ENCODE assay signal across 11 mouse cellular contexts in the genomic region with DNA sequence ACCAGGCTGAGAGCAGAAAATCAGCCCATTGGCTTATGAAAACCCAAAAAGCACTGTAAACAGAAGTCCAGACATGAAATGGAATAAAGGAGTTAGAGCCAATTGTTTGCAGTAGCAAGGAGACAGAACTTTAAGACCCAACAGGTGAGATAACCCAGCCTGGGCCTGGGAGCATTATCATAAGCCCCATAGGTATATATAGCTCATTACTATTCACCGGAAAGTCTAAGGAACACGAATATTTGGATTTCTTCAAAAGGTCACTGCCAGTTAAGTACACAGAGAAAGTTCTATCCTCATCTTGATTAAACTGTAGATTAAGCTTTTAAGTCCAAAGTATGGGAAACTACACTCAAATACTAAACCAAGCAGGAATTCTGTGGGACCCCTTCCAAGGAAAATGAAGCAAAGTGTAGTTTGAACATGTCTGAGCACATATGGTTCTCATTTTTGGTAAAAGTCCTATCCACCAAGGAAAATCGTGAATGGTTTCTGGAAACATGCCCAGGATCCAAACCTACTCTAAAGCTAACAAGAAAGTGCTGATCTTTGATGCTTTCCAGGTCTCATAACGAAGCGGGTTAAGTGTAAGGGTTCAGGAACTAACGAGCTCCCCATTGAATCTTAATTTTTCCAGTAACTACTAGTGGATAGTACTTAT. TPM values are rescaled to one million over a fixed set of nuclear protein-coding genes. Genes with fewer than 3 reads are reported as not detected.
DNase-seq lines count a peak whose midpoint lies in the region; ATAC-seq lines count a peak whose summit lies in the region.
"Had no signal": no experiment of that assay in that cellular context is flagged by ENCODE, and none has a peak within 500 bp of the region (broad histone marks: within the 10 kb centered on the region; RNA-seq: fewer than 3 reads in every experiment).

No protein-coding gene starts in this region.

- peak; percentile 14 for DNase-seq in heart, postnatal 4 days
- no peak for DNase-seq in heart, embryonic 10.5 days (ENCODE audit: low spot score)
- peak; percentile 5 for DNase-seq in midbrain, embryonic 14.5 days
- peak; percentile 18 for DNase-seq in fibroblast of lung, adult 2 months (ENCODE audit: low read depth)
- peak; percentile 6 for DNase-seq in telencephalon, adult 2 months (ENCODE audit: low read depth, low spot score)
- DNase-seq in left cerebral cortex, adult 8-10 months (ENCODE audit: low spot score in 2 of 2): no peak
- DNase-seq: liver; right cerebral cortex, postnatal 14 days had no signal

- H3K36me3 ChIP-seq in heart, embryonic 10.5 days: no peaks in the 10 kb centered on the region
- H3K36me3 ChIP-seq in midbrain, embryonic 14.5 days (ENCODE audit: control insufficient read depth, insufficient read depth, low read length): no peaks in the 10 kb centered on the region
- no peaks in the 10 kb centered on the region for H3K36me3 ChIP-seq in midbrain, embryonic 16.5 days (ENCODE audit: control insufficient read depth, insufficient read depth, low read length)
- H3K36me3 ChIP-seq: neural tube, embryonic 12.5 days had no signal

- WGBS in heart, embryonic 10.5 days: 78% methylated on average over 6 of the region's 6 CpGs
- WGBS in midbrain, embryonic 14.5 days: 88% methylated on average over 6 of the region's 6 CpGs
- whole genome bisulfite sequencing in midbrain, embryonic 16.5 days: 79% methylated on average over 6 of the region's 6 CpGs

- no peaks in the 10 kb centered on the region for H3K9me3 ChIP-seq in heart, embryonic 10.5 days
- no peaks in the 10 kb centered on the region for H3K9me3 ChIP-seq in midbrain, embryonic 14.5 days (ENCODE audit: control insufficient read depth, low read length)
- H3K9me3 ChIP-seq in midbrain, embryonic 16.5 days (replicated peaks; ENCODE audit: control insufficient read depth, low read length, poor library complexity, severe bottlenecking): no peaks in the 10 kb centered on the region
- H3K9me3 ChIP-seq: neural tube, embryonic 12.5 days had no signal

- H3K4me3 ChIP-seq in heart, embryonic 10.5 days: no peak overlapping the region
- H3K4me3 ChIP-seq in midbrain, embryonic 14.5 days (replicated peaks; ENCODE audit: low read depth, low read length): no peak overlapping the region
- no peak overlapping the region for H3K4me3 ChIP-seq in midbrain, embryonic 16.5 days (ENCODE audit: low read depth, low read length)
- H3K4me3 ChIP-seq: neural tube, embryonic 12.5 days had no signal

- H3K27me3 ChIP-seq in heart, embryonic 10.5 days (ENCODE audit: insufficient read depth, poor library complexity, severe bottlenecking): no peaks in the 10 kb centered on the region
- no peaks in the 10 kb centered on the region for H3K27me3 ChIP-seq in midbrain, embryonic 14.5 days (ENCODE audit: control insufficient read depth, insufficient read depth, low read length)
- H3K27me3 ChIP-seq in midbrain, embryonic 16.5 days (ENCODE audit: control insufficient read depth, insufficient read depth, low read depth, low read length): no peaks in the 10 kb centered on the region
- H3K27me3 ChIP-seq: neural tube, embryonic 12.5 days had no signal

- H3K4me1 ChIP-seq in heart, embryonic 10.5 days: no peaks in the 10 kb centered on the region
- no peaks in the 10 kb centered on the region for H3K4me1 ChIP-seq in midbrain, embryonic 14.5 days (ENCODE audit: control insufficient read depth, insufficient read depth, low read length)
- H3K4me1 ChIP-seq in midbrain, embryonic 16.5 days (ENCODE audit: control insufficient read depth, insufficient read depth, low read length): no peaks in the 10 kb centered on the region
- H3K4me1 ChIP-seq: neural tube, embryonic 12.5 days had no signal

- no peak overlapping the region for H3K4me2 ChIP-seq in midbrain, embryonic 14.5 days (ENCODE audit: low read length)
- H3K4me2 ChIP-seq in midbrain, embryonic 16.5 days (ENCODE audit: low read length): no peak overlapping the region
- H3K4me2 ChIP-seq: neural tube, embryonic 12.5 days had no signal

- ATAC-seq in midbrain, embryonic 14.5 days (ENCODE audit: low FRiP score, low TSS enrichment): no peak
- no peak for ATAC-seq in midbrain, embryonic 16.5 days
- ATAC-seq: activated CD4-positive, CD25-positive, alpha-beta regulatory T cell, adult 4 months had no signal

- no peak overlapping the region for H3K9ac ChIP-seq in midbrain, embryonic 14.5 days (replicated peaks; ENCODE audit: low read length)
- H3K9ac ChIP-seq in midbrain, embryonic 16.5 days (ENCODE audit: low read depth, low read length): no peak overlapping the region
- H3K9ac ChIP-seq: neural tube, embryonic 12.5 days had no signal

- H3K27ac ChIP-seq in heart, embryonic 10.5 days: no peak overlapping the region
- H3K27ac ChIP-seq in midbrain, embryonic 14.5 days (replicated peaks; ENCODE audit: low read depth, low read length): no peak overlapping the region
- H3K27ac ChIP-seq in midbrain, embryonic 16.5 days (ENCODE audit: low read length): no peak overlapping the region
- H3K27ac ChIP-seq: neural tube, embryonic 12.5 days had no signal

RNA-seq across cellular contexts. Expression of a gene that starts 51.5 kb away (rescaled TPM):
- total RNA-seq in heart, postnatal 4 days (2021): 10 to 100 TPM; 62.7 to 65.4 TPM
- 85.4 and 91.6 TPM in 2 replicates for polyA plus RNA-seq in heart, embryonic 10.5 days (2016; fragmentation: Nextera tagmentation; extraction: Ambion mirVana)
- polyA plus RNA-seq in midbrain, embryonic 14.5 days (2014; fragmentation: Nextera tagmentation; extraction: Ambion mirVana): 88.6 and 98.3 TPM in 2 replicates
- polyA plus RNA-seq in midbrain, embryonic 16.5 days (2015; fragmentation: Nextera tagmentation; extraction: Ambion mirVana): 85.7 and 86.8 TPM in 2 replicates
- 10 to 100 TPM; 41.2 to 49.4 (median 41.9) TPM for total RNA-seq in left cerebral cortex, adult 8-10 months (2022)

Comparison
In these comparisons a context has a peak if more than half of its experiments do, and no peak if none do; other contexts are left out.
1. DNase-seq: peak in heart, postnatal 4 days (single experiment), midbrain, embryonic 14.5 days (single experiment), fibroblast of lung, adult 2 months (single experiment) and telencephalon, adult 2 months (single experiment); none in heart, embryonic 10.5 days (single experiment) and left cerebral cortex, adult 8-10 months (0 of 2).